Mouse (Mus musculus) regulatory T cell (primary cell): ENCODE data around the gene Dync2li1.

Experiments used
- in situ Hi-C: fragments of 300-600 bp; cut with MboI, MseI; formaldehyde crosslinking; loops from one replicate; pipeline ENCODE4 v1.15.1; 2025; ENCODE audit warnings: high pct_unique_total_duplicates

Gene Dync2li1

GRCm38 (mm10) chr17:84645894-84646293 is 19.6 kb downstream of the Dync2li1 start:
- in situ Hi-C loops: no loop called here

GRCm38 (mm10) chr17:84646477-84646876 is 20.2 kb downstream of the Dync2li1 start:
- in situ Hi-C loops: no loop called here

GRCm38 (mm10) chr17:84647630-84648029 is 21.3 kb downstream of the Dync2li1 start:
- in situ Hi-C loops: no loop called here

- in situ Hi-C loops: no loop called here
Observed at GRCm38 (mm10) chr17:84650302-84651017, 24.2 kb downstream of the Dync2li1 start.

GRCm38 (mm10) chr17:84653544-84653943 is 27.2 kb downstream of the Dync2li1 start:
- in situ Hi-C loops: no loop called here

- in situ Hi-C loops: no loop called here
Observed at GRCm38 (mm10) chr17:84656205-84656604, 29.9 kb downstream of the Dync2li1 start.

- in situ Hi-C loops: no loop called here
Observed at GRCm38 (mm10) chr17:84656653-84657421, 30.5 kb downstream of the Dync2li1 start.

GRCm38 (mm10) chr17:84657422-84657732 is 31.1 kb downstream of the Dync2li1 start:
- in situ Hi-C loops: no loop called here

GRCm38 (mm10) chr17:84657782-84658181 is 31.5 kb downstream of the Dync2li1 start:
- in situ Hi-C loops: no loop called here

- in situ Hi-C loops: no loop called here
Observed at GRCm38 (mm10) chr17:84658195-84658594, 31.9 kb downstream of the Dync2li1 start.

GRCm38 (mm10) chr17:84658951-84659350 is 32.7 kb downstream of the Dync2li1 start:
- in situ Hi-C loops: no loop called here

- in situ Hi-C loops: no loop called here
Observed at GRCm38 (mm10) chr17:84665053-84665452, 38.8 kb downstream of the Dync2li1 start.

- in situ Hi-C loops: no loop called here
Observed at GRCm38 (mm10) chr17:84665691-84666090, 39.4 kb downstream of the Dync2li1 start.

- in situ Hi-C loops: no loop called here
Observed at GRCm38 (mm10) chr17:84667848-84668247, 41.6 kb downstream of the Dync2li1 start.

GRCm38 (mm10) chr17:84672376-84673369 is 46.4 kb downstream of the Dync2li1 start:
- in situ Hi-C loops: no loop called here

GRCm38 (mm10) chr17:84674048-84674447 is 47.8 kb downstream of the Dync2li1 start:
- in situ Hi-C loops: no loop called here

- in situ Hi-C loops: no loop called here
Observed at GRCm38 (mm10) chr17:84675204-84675603, 48.9 kb downstream of the Dync2li1 start.

GRCm38 (mm10) chr17:84675951-84676366 is 49.7 kb downstream of the Dync2li1 start, which contains the start of gene Abcg8:
Gene Abcg8 (plus strand): TSS chr17:84676302.
- in situ Hi-C loops: no loop called here

GRCm38 (mm10) chr17:84677595-84677994 is 51.3 kb downstream of the Dync2li1 start:
- in situ Hi-C loops: no loop called here

GRCm38 (mm10) chr17:84681670-84682069 is 55.4 kb downstream of the Dync2li1 start:
- in situ Hi-C loops: no loop called here
